Mouse (Mus musculus) brain, embryonic 14.5 days (tissue): ENCODE results near the gene Gnb5.

Experiments
- CTCF ChIP-seq: fragments of 200-500 bp; IDR thresholded peaks from 2 replicates; pipeline ENCODE4 v1.5.1; 2012; ENCODE audit warnings: inconsistent platforms, mild to moderate bottlenecking, moderate library complexity, borderline replicate concordance; ENCODE audit not compliant: insufficient read depth, insufficient read length; ENCODE audit errors: extremely low read depth
- POLR2A ChIP-seq: fragments of 200-500 bp; IDR thresholded peaks from 2 replicates; pipeline ENCODE4 v1.6.1; 2012; ENCODE audit warnings: mild to moderate bottlenecking, inconsistent platforms, borderline replicate concordance; ENCODE audit not compliant: poor library complexity, insufficient read depth, insufficient read length, severe bottlenecking; ENCODE audit errors: extremely low read depth

DNA sequence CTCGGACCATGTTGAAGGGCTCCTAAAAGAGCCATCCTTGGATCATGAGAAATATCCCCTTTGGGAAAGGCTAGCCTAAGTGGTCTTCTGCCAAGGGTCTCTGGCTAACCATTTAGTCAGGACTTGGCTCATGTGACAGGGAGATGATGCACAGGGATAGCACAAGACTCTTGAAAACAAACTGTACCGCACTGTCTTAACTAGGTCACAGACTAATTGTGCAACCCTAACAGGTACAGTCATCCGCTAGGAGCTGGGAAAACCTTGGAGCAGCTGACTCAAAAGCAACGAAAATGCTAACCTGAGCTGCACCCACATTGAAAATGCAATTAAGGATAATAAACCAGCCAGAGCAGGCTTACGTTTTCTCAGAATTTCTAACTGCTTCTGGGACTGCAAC, 60.1 kb downstream of the Gnb5 start:
- TF ChIP-seq CTCF (no peak), POLR2A (no peak)
